Mouse (Mus musculus) heart, embryonic 15.5 days (tissue): ENCODE data around the gene Aldh6a1. TPM values are rescaled to one million over a fixed set of nuclear protein-coding genes. Genes with fewer than 3 reads are reported as not detected.

ENCODE experiments used
- polyA plus RNA-seq: library from polyadenylated mRNA; unstranded; fragments of >200 nt; fragmentation: Nextera tagmentation; extraction: Ambion mirVana; gene quantifications from 2 replicates; pipeline ENCODE4 v1.2.1, GENCODE M21; 2015

Aldh6a1 gene
- polyA plus RNA-seq, 1 experiment from 2014 or later = 58.9 TPM

Other genes with a start within 250 kb of the Aldh6a1 start
- 6.0 and 10.0 TPM in 2 replicates for gene Elmsan1, start 232.1 kb downstream of the Aldh6a1 start, polyA plus RNA-seq
- gene Ptgr2, start 165.8 kb downstream of the Aldh6a1 start, polyA plus RNA-seq = 69.3 and 89.7 TPM in 2 replicates
- 46.3 and 56.1 TPM in 2 replicates for gene Zfp410, start 134.2 kb downstream of the Aldh6a1 start, polyA plus RNA-seq
- 73.7 and 77.7 TPM in 2 replicates for gene Coq6, start 89.3 kb downstream of the Aldh6a1 start, polyA plus RNA-seq
- gene Fam161b, start 89.2 kb downstream of the Aldh6a1 start, polyA plus RNA-seq = 7.1 TPM in 2 replicates
- gene Entpd5, start 42.0 kb downstream of the Aldh6a1 start, polyA plus RNA-seq = 30.3 and 32.2 TPM in 2 replicates
- gene Bbof1, start 41.9 kb downstream of the Aldh6a1 start, polyA plus RNA-seq = 1.1 and 1.5 TPM in 2 replicates
- gene Rnf113a2, start 33.8 kb downstream of the Aldh6a1 start, polyA plus RNA-seq = 19.7 and 22.2 TPM in 2 replicates
- 13.3 and 15.1 TPM in 2 replicates for gene Lin52, start 418 bp upstream of the Aldh6a1 start, polyA plus RNA-seq
- gene Vsx2, start 118.8 kb upstream of the Aldh6a1 start, polyA plus RNA-seq = not detected in 2 replicates
- 9.3 and 13.6 TPM in 2 replicates for gene Abcd4, start 166.4 kb upstream of the Aldh6a1 start, polyA plus RNA-seq
- 0.33 TPM in 1 of 2 replicates, not detected in the other for gene Vrtn, start 190.0 kb upstream of the Aldh6a1 start, polyA plus RNA-seq
- 0.13 TPM in 1 of 2 replicates, not detected in the other for gene Syndig1l, start 247.8 kb upstream of the Aldh6a1 start, polyA plus RNA-seq